Mouse (Mus musculus) lung, embryonic 14.5 days (tissue): Measurements from ENCODE around the gene Arap1. TPM values are rescaled to one million over a fixed set of nuclear protein-coding genes. Genes with fewer than 3 reads are reported as not detected.

Experiments
- ATAC-seq: fragments of 200-750 bp; cut with Nextera tagmentation; 2 replicates; pipeline ENCODE4 v1.8.0; 2017; ENCODE audit warnings: mild to moderate bottlenecking, moderate TSS enrichment, moderate library complexity; ENCODE audit not compliant: insufficient read depth
- DNase-seq: peaks from one replicate; pipeline ENCODE4 v3.0.0-alpha.2; 2015
- H3K27ac ChIP-seq: fragments of 300-500 bp; sonication (generic); 2 replicates; pipeline ENCODE4 v1.5.1; 2014; ENCODE audit warnings: low read depth, mild to moderate bottlenecking, moderate library complexity
- H3K27me3 ChIP-seq: fragments of 300-500 bp; sonication (generic); 2 replicates; pipeline ENCODE4 v1.6.1; 2014; ENCODE audit warnings: low read length, control low read depth; ENCODE audit not compliant: insufficient read depth
- H3K36me3 ChIP-seq: fragments of 300-500 bp; sonication (generic); 2 replicates; pipeline ENCODE4 v1.6.1; 2014; ENCODE audit warnings: control low read depth; ENCODE audit not compliant: insufficient read depth
- H3K4me1 ChIP-seq: fragments of 300-500 bp; sonication (generic); 2 replicates; pipeline ENCODE4 v1.6.1; 2014; ENCODE audit warnings: antibody characterized with exemption, control low read depth; ENCODE audit not compliant: insufficient read depth
- H3K4me2 ChIP-seq: fragments of 300-500 bp; sonication (generic); 2 replicates; pipeline ENCODE4 v1.6.1; 2014; ENCODE audit warnings: mild to moderate bottlenecking
- H3K4me3 ChIP-seq: fragments of 300-500 bp; sonication (generic); 2 replicates; pipeline ENCODE4 v1.5.1; 2014; ENCODE audit warnings: low read depth, low read length
- H3K9ac ChIP-seq: fragments of 300-500 bp; sonication (generic); 2 replicates; pipeline ENCODE4 v1.6.1; 2014
- H3K9me3 ChIP-seq: fragments of 300-500 bp; sonication (generic); 2 replicates; pipeline ENCODE4 v1.6.1; 2016; ENCODE audit warnings: low read depth, low read length, control low read depth
- CTCF ChIP-seq: IDR thresholded peaks from 2 replicates; pipeline ENCODE4 v1.5.1; 2016; ENCODE audit warnings: antibody characterized with exemption, low read depth
- WGBS: fragments of 180-500 bp; shearing (Covaris S2); extraction: QIAGEN DNeasy Blood & Tissue Kit; methylation state at CpG from one replicate; pipeline ENCODE4 v1.1.7; 2014; 5-methylcytosine and 5-hydroxymethylcytosine counted together
- polyA plus RNA-seq: library from polyadenylated mRNA; unstranded; fragments of >200 nt; fragmentation: Nextera tagmentation; extraction: Ambion mirVana; gene quantifications from 2 replicates; pipeline ENCODE4 v1.2.1, GENCODE M21; 2014

The Arap1 gene
- polyA plus RNA-seq, 1 experiment from 2014 or later: 122 TPM

GRCm38 (mm10) chr7:101346991-101347390 lies 876 bp upstream of the Arap1 start:
- TF ChIP-seq CTCF: no peak
- H3K9me3 ChIP-seq: no peaks in the 10 kb centered on the region
- H3K9ac ChIP-seq: no peak overlapping the region
- DNase-seq (no peak), ATAC-seq (no peak)
- no peak overlapping the region for H3K27ac ChIP-seq
- H3K4me2 ChIP-seq: no peak overlapping the region
- WGBS: 63% methylated on average over 2 of the region's 2 CpGs
- 0 out of 2 replicates have a peak, but pooled peaks cover 5% of the 10 kb centered on the region for H3K27me3 ChIP-seq
- H3K4me3 ChIP-seq: no peak overlapping the region
- H3K4me1 ChIP-seq: 0 out of 2 replicates have a peak, but pooled peaks cover 4% of the 10 kb centered on the region
- peaks cover 3% of the 10 kb centered on the region; the same call in 1 of the 2 replicates for H3K36me3 ChIP-seq

- WGBS: 3% methylated on average over 13 of the region's 13 CpGs
Observed at GRCm38 (mm10) chr7:101348312-101348711, 445 bp downstream of the Arap1 start.

GRCm38 (mm10) chr7:101349861-101350260 lies 2.0 kb downstream of the Arap1 start:
- Histone ChIP-seq H3K36me3 (peaks cover 3% of the 10 kb centered on the region; the same call in 1 of the 2 replicates), H3K4me3 (no peak overlapping the region), H3K9me3 (no peaks in the 10 kb centered on the region), H3K27me3 (0 out of 2 replicates have a peak, but pooled peaks cover 5% of the 10 kb centered on the region), H3K27ac (no peak overlapping the region), H3K4me1 (0 out of 2 replicates have a peak, but pooled peaks cover 4% of the 10 kb centered on the region), H3K4me2 (no peak overlapping the region), H3K9ac (no peak overlapping the region)
- WGBS: 61% methylated on average over 2 of the region's 2 CpGs
- ATAC-seq (no peak), DNase-seq (no peak)
- no peak for TF ChIP-seq CTCF

More at GRCm38 (mm10) chr7:101348312-101348711, 445 bp downstream of the Arap1 start:
- Histone ChIP-seq H3K4me3 (peak overlapping the region; percentile 65), H3K27ac (no peak overlapping the region), H3K27me3 (0 out of 2 replicates have a peak, but pooled peaks cover 5% of the 10 kb centered on the region), H3K4me2 (peak overlapping the region; percentile 99), H3K9me3 (no peaks in the 10 kb centered on the region), H3K4me1 (0 out of 2 replicates have a peak, but pooled peaks cover 4% of the 10 kb centered on the region), H3K36me3 (peaks cover 3% of the 10 kb centered on the region; the same call in 1 of the 2 replicates), H3K9ac (peak overlapping the region; percentile 58)
- DNase-seq: peak; percentile 48
- no peak for TF ChIP-seq CTCF
- peak; percentile 11; the same call in 1 of the 2 replicates for ATAC-seq

GRCm38 (mm10) chr7:101352404-101352803 lies 4.5 kb downstream of the Arap1 start:
- DNase-seq (no peak), ATAC-seq (no peak)
- Histone ChIP-seq H3K9me3 (no peaks in the 10 kb centered on the region), H3K9ac (no peak overlapping the region), H3K4me1 (0 out of 2 replicates have a peak, but pooled peaks cover 4% of the 10 kb centered on the region), H3K27ac (no peak overlapping the region), H3K27me3 (0 out of 2 replicates have a peak, but pooled peaks cover 5% of the 10 kb centered on the region), H3K36me3 (no peaks in the 10 kb centered on the region), H3K4me3 (no peak overlapping the region), H3K4me2 (no peak overlapping the region)
- no peak for TF ChIP-seq CTCF
- 83% methylated on average over 4 of the region's 4 CpGs for WGBS

- Histone ChIP-seq H3K9me3 (no peaks in the 10 kb centered on the region), H3K9ac (no peak overlapping the region), H3K27ac (no peak overlapping the region), H3K36me3 (no peaks in the 10 kb centered on the region), H3K4me1 (no peaks in the 10 kb centered on the region), H3K4me3 (no peak overlapping the region), H3K4me2 (no peak overlapping the region), H3K27me3 (no peaks in the 10 kb centered on the region)
- TF ChIP-seq CTCF: no peak
- no peak for DNase-seq
- WGBS: 48% methylated on average over 5 of the region's 5 CpGs
- no peak for ATAC-seq
Observed at GRCm38 (mm10) chr7:101354423-101354822, 6.6 kb downstream of the Arap1 start.

- ATAC-seq (no peak), DNase-seq (no peak)
- H3K4me2 ChIP-seq: no peak overlapping the region
- H3K27me3 ChIP-seq: no peaks in the 10 kb centered on the region
- no peak overlapping the region for H3K9ac ChIP-seq
- no peak overlapping the region for H3K4me3 ChIP-seq
- WGBS: 90% methylated on average over 6 of the region's 6 CpGs
- TF ChIP-seq CTCF: no peak
- H3K27ac ChIP-seq: no peak overlapping the region
- peaks cover 1% of the 10 kb centered on the region; the same call in 1 of the 2 replicates for H3K4me1 ChIP-seq
- no peaks in the 10 kb centered on the region for H3K9me3 ChIP-seq
- H3K36me3 ChIP-seq: no peaks in the 10 kb centered on the region
Observed at GRCm38 (mm10) chr7:101355551-101356100, 7.8 kb downstream of the Arap1 start.

GRCm38 (mm10) chr7:101356868-101357267 lies 9.0 kb downstream of the Arap1 start:
- Histone ChIP-seq H3K9me3 (no peaks in the 10 kb centered on the region), H3K27ac (no peak overlapping the region), H3K4me1 (peaks cover 4% of the 10 kb centered on the region; the same call in 1 of the 2 replicates), H3K27me3 (no peaks in the 10 kb centered on the region), H3K4me3 (no peak overlapping the region), H3K4me2 (no peak overlapping the region), H3K9ac (no peak overlapping the region), H3K36me3 (no peaks in the 10 kb centered on the region)
- 61% methylated on average over 3 of the region's 3 CpGs for WGBS
- no peak for TF ChIP-seq CTCF
- DNase-seq (no peak), ATAC-seq (no peak)
